Mouse (Mus musculus): ENCODE results near the gene B4galt5.

Gene B4galt5

GRCm38 (mm10) chr2:167302641-167303040 is 46.3 kb downstream of the B4galt5 start:
- DNase-seq: no peak

- DNase-seq: no peak
Measured at GRCm38 (mm10) chr2:167302031-167302430, 47.0 kb downstream of the B4galt5 start.

- no peak for DNase-seq
Measured at GRCm38 (mm10) chr2:167301601-167302000, 47.4 kb downstream of the B4galt5 start.

- no peak for DNase-seq
Measured at GRCm38 (mm10) chr2:167300943-167301497, 48.0 kb downstream of the B4galt5 start.

GRCm38 (mm10) chr2:167299861-167300667 is 48.9 kb downstream of the B4galt5 start:
- DNase-seq: no peak

- DNase-seq: peak in 1 of 2 experiments; percentile 2
Measured at GRCm38 (mm10) chr2:167298729-167299705, 50.0 kb downstream of the B4galt5 start.

GRCm38 (mm10) chr2:167297985-167298384 is 51.0 kb downstream of the B4galt5 start:
- peak in 1 of 2 experiments; percentile 2 for DNase-seq

DNA sequence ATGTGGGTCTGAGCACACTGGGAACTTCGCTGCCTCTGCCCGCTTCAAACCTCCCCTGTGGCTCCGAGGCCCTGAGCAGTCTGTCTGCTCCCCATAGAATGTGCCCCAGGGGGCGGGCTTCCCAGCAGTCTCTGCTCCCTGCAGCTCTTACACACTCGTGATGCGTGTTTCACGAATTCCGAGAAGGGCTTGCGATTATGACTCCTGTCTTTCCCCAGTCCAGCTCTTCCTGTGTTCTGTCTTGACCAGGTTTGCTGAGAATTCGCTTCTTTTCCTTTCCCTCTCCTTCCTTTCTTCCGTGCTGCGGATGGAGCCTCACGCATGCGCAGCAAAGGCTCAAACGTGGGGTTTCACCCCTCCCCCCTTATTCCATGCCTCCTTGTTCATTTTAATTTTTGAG is 54.1 kb downstream of the B4galt5 start:
- peak in 1 of 2 experiments; percentile 3 for DNase-seq

- peak in 1 of 2 experiments; percentile 3 for DNase-seq
Measured at GRCm38 (mm10) chr2:167294216-167294615, 54.8 kb downstream of the B4galt5 start.

DNA sequence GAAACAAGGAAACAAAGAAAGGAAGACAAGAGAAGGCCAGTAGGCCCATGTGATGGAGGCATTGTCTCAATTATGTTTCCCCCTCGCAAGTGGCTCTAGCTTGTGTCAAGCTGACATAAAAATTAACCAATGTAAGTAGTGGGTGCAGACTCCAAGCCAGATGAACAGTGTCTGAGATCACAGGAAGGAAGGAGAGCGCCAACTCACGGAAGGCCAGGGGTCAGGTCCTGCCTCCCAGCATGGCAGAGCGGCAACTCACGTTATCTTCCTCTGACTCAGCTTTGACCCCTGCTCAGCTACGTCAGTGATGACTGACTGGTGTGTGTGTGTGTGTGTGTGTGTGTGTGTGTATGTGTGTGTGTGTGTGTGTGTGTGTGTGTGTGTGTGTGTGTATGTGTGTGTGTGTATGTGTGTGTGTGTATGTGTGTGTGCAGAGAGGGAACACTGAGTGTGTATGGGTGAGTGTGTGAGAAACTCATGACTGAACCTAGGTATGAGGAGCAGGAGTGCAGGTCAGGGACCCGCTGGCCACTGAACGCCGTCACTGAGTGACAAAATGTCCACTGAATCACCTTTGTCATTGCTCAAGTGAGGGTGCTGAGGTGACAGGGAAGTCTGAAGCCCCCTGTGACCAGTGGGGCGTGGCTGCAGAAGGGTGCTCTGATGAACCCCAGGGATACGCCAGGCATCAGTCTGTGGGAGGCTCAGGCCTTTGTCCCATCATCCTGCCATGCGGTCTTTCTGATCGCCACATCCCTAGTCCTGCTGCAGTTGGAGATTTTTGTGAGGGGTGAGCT is 55.5 kb downstream of the B4galt5 start:
- peak in 1 of 2 experiments; percentile 2 for DNase-seq

GRCm38 (mm10) chr2:167292854-167293253 is 56.1 kb downstream of the B4galt5 start:
- DNase-seq: no peak

DNA sequence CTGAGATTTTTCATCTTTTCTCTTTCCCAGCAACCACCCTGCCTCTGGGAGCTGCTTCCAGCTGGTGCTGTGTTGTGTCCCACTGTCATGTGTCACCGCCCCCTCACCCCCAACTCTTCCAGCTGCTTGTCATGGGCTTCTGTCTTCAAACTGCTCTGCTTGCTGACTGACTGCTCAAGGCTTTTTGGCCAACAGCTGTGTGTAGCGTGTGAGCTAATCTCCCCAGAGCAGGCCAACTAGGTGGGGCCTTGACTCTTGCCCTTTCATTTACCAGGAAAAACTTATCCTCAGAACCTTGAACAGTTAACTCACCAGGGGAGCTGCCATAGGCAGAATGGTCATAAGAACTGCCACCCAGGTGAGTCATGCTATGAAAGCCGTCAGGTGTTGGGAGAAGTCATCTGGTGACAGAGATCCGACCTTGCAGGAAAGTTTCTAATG is 56.8 kb downstream of the B4galt5 start:
- DNase-seq: peak in 1 of 2 experiments; percentile 1

DNA sequence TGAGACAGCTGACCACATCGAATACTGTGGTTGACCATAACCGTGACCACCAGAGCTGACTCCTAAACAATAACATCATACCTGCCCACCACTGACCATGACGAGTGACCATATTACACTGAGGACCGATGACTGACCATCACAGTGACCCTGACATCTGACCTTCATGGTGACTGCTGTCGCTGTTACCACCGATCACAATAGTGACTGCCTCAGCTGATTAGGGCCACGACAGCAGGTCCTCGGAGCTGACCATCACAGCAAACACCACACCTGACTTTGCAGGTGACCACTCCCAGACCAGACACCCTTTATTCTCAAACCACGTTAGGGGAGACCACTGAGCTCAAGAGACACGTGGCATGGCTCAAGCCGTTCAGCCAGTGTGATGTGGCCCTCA is 57.3 kb downstream of the B4galt5 start:
- peak in 1 of 2 experiments; percentile 2 for DNase-seq

DNA sequence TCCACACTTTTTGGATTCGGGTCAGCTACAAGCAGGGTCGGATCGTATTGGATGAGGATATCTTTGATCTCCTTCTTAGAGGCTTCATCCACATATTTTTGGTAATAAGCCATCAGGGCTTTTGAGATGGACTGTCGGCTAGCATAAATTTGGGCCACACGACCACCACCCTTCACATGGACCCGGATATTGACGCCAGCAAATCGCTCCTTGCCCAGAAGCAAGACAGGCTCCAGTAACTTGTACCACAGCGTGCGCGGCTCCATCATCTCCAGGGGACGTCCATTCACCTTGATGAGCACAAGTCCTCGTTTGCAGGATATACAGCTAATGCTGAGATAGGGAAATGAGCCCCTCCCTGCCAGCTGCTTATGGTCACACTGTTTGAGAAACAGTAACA is 67.5 kb downstream of the B4galt5 start:
- DNase-seq: no peak

- no peak for DNase-seq
Measured at GRCm38 (mm10) chr2:167280986-167281310, 68.0 kb downstream of the B4galt5 start.

GRCm38 (mm10) chr2:167280090-167280985 is 68.6 kb downstream of the B4galt5 start:
- peak; percentile 50 to 74 for DNase-seq

DNA sequence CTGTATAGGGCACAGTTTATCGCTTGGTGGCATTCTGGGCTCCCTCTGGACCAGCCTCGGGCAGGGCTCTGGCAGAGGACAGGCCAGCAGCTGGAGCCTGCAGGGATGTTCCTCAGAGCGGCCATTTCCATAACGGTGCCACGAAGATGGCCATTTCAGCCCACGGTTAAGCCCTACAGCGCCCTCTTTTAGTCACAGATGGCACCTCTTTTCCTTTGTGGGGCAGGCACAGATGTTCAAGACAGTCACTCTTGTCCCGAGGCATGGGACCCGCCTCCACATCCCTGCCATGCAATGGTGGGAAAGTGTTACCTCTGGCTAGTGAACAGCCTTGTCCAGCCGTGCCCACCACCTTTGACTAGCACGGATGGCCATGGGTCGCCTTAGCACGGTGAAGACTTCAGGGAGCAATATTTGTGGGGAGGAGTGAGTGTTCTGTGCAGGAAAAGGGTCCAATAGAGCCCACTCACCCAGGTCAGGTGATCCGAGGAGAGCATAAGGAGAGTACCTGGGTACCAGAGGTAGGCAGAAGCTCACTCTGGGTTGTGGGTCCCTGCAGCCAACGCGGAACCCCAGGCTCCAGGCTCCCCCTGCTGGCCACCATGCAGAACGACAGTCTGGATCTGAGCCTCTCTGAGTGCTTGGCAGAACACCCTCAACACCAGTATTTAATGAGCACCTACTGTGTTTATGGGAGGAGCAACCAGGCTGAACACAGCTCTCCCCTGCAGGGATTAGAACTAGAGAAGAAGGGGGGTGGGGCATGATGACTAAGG is 70.0 kb downstream of the B4galt5 start:
- peak; percentile 4 to 72 for DNase-seq

DNA sequence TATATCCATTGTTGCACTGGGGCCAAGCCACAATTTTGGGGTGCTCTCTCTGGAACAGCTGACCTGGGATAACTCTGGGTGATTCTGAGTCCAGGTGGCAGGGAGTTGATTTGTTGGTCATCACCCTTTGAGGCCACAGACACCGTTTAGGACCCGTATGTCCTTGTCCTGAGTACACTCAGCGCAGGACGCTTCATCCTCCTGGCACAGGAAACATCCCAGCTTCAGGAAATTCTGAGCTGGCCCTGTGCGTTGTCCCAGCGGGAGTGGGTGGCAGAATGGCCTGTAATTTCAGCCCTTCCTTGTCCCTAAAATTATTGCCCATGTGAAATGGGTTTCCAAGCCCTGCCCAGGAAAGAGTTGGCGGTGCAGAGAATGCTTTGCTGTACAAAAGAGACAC is 71.0 kb downstream of the B4galt5 start:
- DNase-seq: no peak

DNA sequence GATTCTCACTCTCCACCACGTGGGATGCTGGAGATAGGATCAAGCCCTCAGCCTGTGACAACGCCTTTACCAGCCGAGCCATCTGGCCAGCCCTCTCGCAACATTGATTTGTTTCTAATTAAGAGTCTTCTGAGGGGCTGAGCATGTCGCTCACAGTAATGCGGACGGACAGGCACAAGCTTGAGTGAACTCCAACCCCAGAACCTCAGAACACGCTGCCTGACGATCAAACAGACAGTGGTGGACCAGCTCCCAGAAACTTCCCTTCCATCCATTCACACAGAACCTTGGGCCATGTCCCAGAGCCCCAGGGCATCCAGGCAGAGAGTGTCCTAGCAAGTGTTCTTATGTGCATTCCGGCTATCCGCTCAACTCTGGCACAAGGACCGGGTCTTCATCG is 72.0 kb downstream of the B4galt5 start:
- DNase-seq: no peak

DNA sequence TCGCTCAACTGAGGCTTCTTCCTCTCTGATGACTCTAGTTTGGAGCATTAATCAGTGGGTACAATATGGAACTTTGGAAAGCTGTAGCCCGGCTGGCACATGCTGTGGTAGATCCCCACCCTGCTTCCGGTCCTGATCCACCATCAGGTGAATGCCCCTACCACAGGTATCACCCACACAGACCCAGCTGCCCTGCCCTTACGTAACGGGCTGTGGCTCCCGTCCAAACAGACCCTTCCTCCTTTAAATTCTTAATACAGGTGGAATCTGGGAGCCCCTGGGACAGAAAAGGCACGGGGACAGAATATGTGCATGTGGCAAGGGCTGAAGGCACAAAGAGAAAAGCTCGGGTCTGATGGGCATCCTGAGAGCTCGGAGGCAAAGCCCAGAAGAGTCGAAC is 73.1 kb downstream of the B4galt5 start:
- DNase-seq: no peak

Data from spleen, adult 18-20 months (tissue).